Mouse (Mus musculus) lung, adult 2 months (tissue): ENCODE data around the gene Srpk1.

Experiments used
- CTCF ChIP-seq: fragments of 200-500 bp; IDR thresholded peaks from 2 replicates; pipeline ENCODE4 v1.5.1; 2011; ENCODE audit warnings: mild to moderate bottlenecking, low read length, control low read depth; ENCODE audit not compliant: insufficient read depth
- POLR2A ChIP-seq: fragments of 200-500 bp; IDR thresholded peaks from 2 replicates; pipeline ENCODE4 v1.6.1; 2011; ENCODE audit warnings: low read depth, mild to moderate bottlenecking, control low read depth, low read length, borderline replicate concordance; ENCODE audit errors: extremely low read depth

- TF ChIP-seq CTCF (peak; percentile 87), POLR2A (no peak)
Measured at GRCm38 (mm10) chr17:28553040-28553793, 69.3 kb downstream of the Srpk1 start.
